Mouse (Mus musculus): Measurements from ENCODE around the gene Coq2. TPM values are rescaled to one million over a fixed set of nuclear protein-coding genes. Genes with fewer than 3 reads are reported as not detected.

The Coq2 gene
- total and polyA plus RNA-seq, 3 experiments, result 21.7 to 47.1 (median 29.5) TPM

- H3K9me3 ChIP-seq (replicated peaks), result no peaks in the 10 kb centered on the region
- no peaks in the 10 kb centered on the region for H3K36me3 ChIP-seq (replicated peaks)
- H3K27me3 ChIP-seq (ENCODE audit: insufficient read depth, low read length), result peaks cover 12% of the 10 kb centered on the region; the same call in 1 of the 2 replicates
- ATAC-seq (ENCODE audit: extremely low read depth, insufficient number of reproducible peaks, low FRiP score, poor library complexity, severe bottlenecking), result no peak
- peaks cover 75% of the 10 kb centered on the region for H3K4me1 ChIP-seq (ENCODE audit: insufficient read depth, low read depth, low read length)
- no peak for TF ChIP-seq GATA1 (IDR thresholded peaks at IDR 0.05; ENCODE audit: borderline replicate concordance, low read length)
- no peak for TF ChIP-seq POLR2AphosphoS5 (IDR thresholded peaks at IDR 0.05; ENCODE audit: insufficient replicate concordance, low read depth, low read length)
- TF ChIP-seq CTCF (IDR thresholded peaks at IDR 0.05; ENCODE audit: low read depth, low read length), result no peak
- no peak for TF ChIP-seq GATA2 (IDR thresholded peaks at IDR 0.05; ENCODE audit: borderline replicate concordance, low read depth, low read length)
- no peak for TF ChIP-seq TAL1 (conservative IDR thresholded peaks at IDR 0.05; ENCODE audit: low read depth, low read length)
- DNase-seq (ENCODE audit: low spot score), result no peak
- H3K4me3 ChIP-seq (ENCODE audit: low read depth, low read length), result peak overlapping the region; percentile 59; the same call in 1 of the 2 replicates
Measured at GRCm38 (mm10) chr5:100634885-100635478, 40.0 kb downstream of the Coq2 start.

- no peak overlapping the region for H3K4me3 ChIP-seq (ENCODE audit: low read depth, low read length)
- no peaks in the 10 kb centered on the region for H3K9me3 ChIP-seq (replicated peaks)
- H3K27me3 ChIP-seq (ENCODE audit: insufficient read depth, low read length), result peaks cover 14% of the 10 kb centered on the region; the same call in 1 of the 2 replicates
- no peaks in the 10 kb centered on the region for H3K36me3 ChIP-seq (replicated peaks)
- DNase-seq (ENCODE audit: low spot score) (no peak), ATAC-seq (ENCODE audit: extremely low read depth, insufficient number of reproducible peaks, low FRiP score, poor library complexity, severe bottlenecking) (no peak)
- TF ChIP-seq GATA1 (IDR thresholded peaks at IDR 0.05; ENCODE audit: borderline replicate concordance, low read length), result no peak
- no peak for TF ChIP-seq TAL1 (conservative IDR thresholded peaks at IDR 0.05; ENCODE audit: low read depth, low read length)
- H3K4me1 ChIP-seq (ENCODE audit: insufficient read depth, low read depth, low read length), result peaks cover 60% of the 10 kb centered on the region
Measured at GRCm38 (mm10) chr5:100632540-100633129, 42.3 kb downstream of the Coq2 start.

GRCm38 (mm10) chr5:100628807-100629206, 46.1 kb downstream of the Coq2 start:
- H3K36me3 ChIP-seq (replicated peaks), result no peaks in the 10 kb centered on the region
- H3K4me1 ChIP-seq (ENCODE audit: insufficient read depth, low read depth, low read length), result peaks cover 40% of the 10 kb centered on the region
- H3K27me3 ChIP-seq (ENCODE audit: insufficient read depth, low read length), result peaks cover 29% of the 10 kb centered on the region
- TF ChIP-seq GATA2 (IDR thresholded peaks at IDR 0.05; ENCODE audit: borderline replicate concordance, low read depth, low read length), result no peak
- TF ChIP-seq CTCF (IDR thresholded peaks at IDR 0.05; ENCODE audit: low read depth, low read length), result no peak
- no peak for TF ChIP-seq POLR2AphosphoS5 (IDR thresholded peaks at IDR 0.05; ENCODE audit: insufficient replicate concordance, low read depth, low read length)
- no peak for TF ChIP-seq GATA1 (IDR thresholded peaks at IDR 0.05; ENCODE audit: borderline replicate concordance, low read length)
- TF ChIP-seq TAL1 (conservative IDR thresholded peaks at IDR 0.05; ENCODE audit: low read depth, low read length), result no peak
- H3K9me3 ChIP-seq (replicated peaks), result no peaks in the 10 kb centered on the region
- H3K4me3 ChIP-seq (ENCODE audit: low read depth, low read length), result no peak overlapping the region
- no peak for ATAC-seq (ENCODE audit: extremely low read depth, insufficient number of reproducible peaks, low FRiP score, poor library complexity, severe bottlenecking)
- DNase-seq (ENCODE audit: low spot score), result no peak

- peaks cover 32% of the 10 kb centered on the region for H3K27me3 ChIP-seq (ENCODE audit: insufficient read depth, low read length)
- H3K4me3 ChIP-seq (ENCODE audit: low read depth, low read length), result no peak overlapping the region
- H3K36me3 ChIP-seq (replicated peaks), result no peaks in the 10 kb centered on the region
- DNase-seq (ENCODE audit: low spot score) (no peak), ATAC-seq (ENCODE audit: extremely low read depth, insufficient number of reproducible peaks, low FRiP score, poor library complexity, severe bottlenecking) (no peak)
- TF ChIP-seq CTCF (IDR thresholded peaks at IDR 0.05; ENCODE audit: low read depth, low read length), result no peak
- no peak for TF ChIP-seq GATA2 (IDR thresholded peaks at IDR 0.05; ENCODE audit: borderline replicate concordance, low read depth, low read length)
- peaks cover 23% of the 10 kb centered on the region for H3K4me1 ChIP-seq (ENCODE audit: insufficient read depth, low read depth, low read length)
- no peaks in the 10 kb centered on the region for H3K9me3 ChIP-seq (replicated peaks)
Measured at GRCm38 (mm10) chr5:100626526-100626925, 48.4 kb downstream of the Coq2 start.

GRCm38 (mm10) chr5:100624743-100625360, 50.1 kb downstream of the Coq2 start:
- Histone ChIP-seq H3K4me3 (ENCODE audit: low read depth, low read length) (no peak overlapping the region), H3K4me1 (ENCODE audit: insufficient read depth, low read depth, low read length) (peaks cover 27% of the 10 kb centered on the region), H3K27me3 (ENCODE audit: insufficient read depth, low read length) (peaks cover 45% of the 10 kb centered on the region), H3K36me3 (replicated peaks) (no peaks in the 10 kb centered on the region), H3K9me3 (replicated peaks) (no peaks in the 10 kb centered on the region)
- ATAC-seq (ENCODE audit: extremely low read depth, insufficient number of reproducible peaks, low FRiP score, poor library complexity, severe bottlenecking), result no peak
- TF ChIP-seq TAL1 (conservative IDR thresholded peaks at IDR 0.05; ENCODE audit: low read depth, low read length) (no peak), GATA2 (IDR thresholded peaks at IDR 0.05; ENCODE audit: borderline replicate concordance, low read depth, low read length) (no peak), CTCF (IDR thresholded peaks at IDR 0.05; ENCODE audit: low read depth, low read length) (no peak), POLR2AphosphoS5 (IDR thresholded peaks at IDR 0.05; ENCODE audit: insufficient replicate concordance, low read depth, low read length) (no peak), GATA1 (IDR thresholded peaks at IDR 0.05; ENCODE audit: borderline replicate concordance, low read length) (no peak)
- no peak for DNase-seq (ENCODE audit: low spot score)

GRCm38 (mm10) chr5:100622509-100623163, 52.3 kb downstream of the Coq2 start:
- peaks cover 19% of the 10 kb centered on the region for H3K4me1 ChIP-seq (ENCODE audit: insufficient read depth, low read depth, low read length)
- no peak for ATAC-seq (ENCODE audit: extremely low read depth, insufficient number of reproducible peaks, low FRiP score, poor library complexity, severe bottlenecking)
- no peaks in the 10 kb centered on the region for H3K9me3 ChIP-seq (replicated peaks)
- H3K36me3 ChIP-seq (replicated peaks), result no peaks in the 10 kb centered on the region
- no peak for TF ChIP-seq GATA2 (IDR thresholded peaks at IDR 0.05; ENCODE audit: borderline replicate concordance, low read depth, low read length)
- no peak for TF ChIP-seq CTCF (IDR thresholded peaks at IDR 0.05; ENCODE audit: low read depth, low read length)
- no peak for TF ChIP-seq TAL1 (conservative IDR thresholded peaks at IDR 0.05; ENCODE audit: low read depth, low read length)
- TF ChIP-seq POLR2AphosphoS5 (IDR thresholded peaks at IDR 0.05; ENCODE audit: insufficient replicate concordance, low read depth, low read length), result no peak
- TF ChIP-seq GATA1 (IDR thresholded peaks at IDR 0.05; ENCODE audit: borderline replicate concordance, low read length), result no peak
- H3K4me3 ChIP-seq (ENCODE audit: low read depth, low read length), result no peak overlapping the region
- no peak for DNase-seq (ENCODE audit: low spot score)
- peaks cover 53% of the 10 kb centered on the region for H3K27me3 ChIP-seq (ENCODE audit: insufficient read depth, low read length)
